In genomic region chr11:96694774-96695173, GRCm38 (mm10) we compare ENCODE assay signal across 20 mouse cellular contexts.
DNase-seq lines count a peak whose midpoint lies in the region; ATAC-seq lines count a peak whose summit lies in the region.
"Had no signal": no experiment of that assay in that cellular context is flagged by ENCODE, and none has a peak within 500 bp of the region (broad histone marks: within the 10 kb centered on the region; RNA-seq: fewer than 3 reads in every experiment).

No protein-coding gene starts in this region.

- 41% methylated on average over 12 of the region's 12 CpGs for WGBS in kidney, embryonic 16.5 days
- whole genome bisulfite sequencing in hindbrain, embryonic 15.5 days = 33% methylated on average over 12 of the region's 12 CpGs
- WGBS in midbrain, embryonic 13.5 days = 27% methylated on average over 12 of the region's 12 CpGs
- WGBS in neural tube, embryonic 14.5 days = 30% methylated on average over 12 of the region's 12 CpGs

- no peak for ATAC-seq in kidney, embryonic 16.5 days (ENCODE audit: low FRiP score, low TSS enrichment)
- 0 out of 2 replicates have a peak, but pooled peaks have one; percentile 34 for ATAC-seq in hindbrain, embryonic 15.5 days (ENCODE audit: low FRiP score, low read depth)
- ATAC-seq in midbrain, embryonic 13.5 days = peak; percentile 58; the same call in 1 of the 2 replicates
- ATAC-seq in neural tube, embryonic 14.5 days (ENCODE audit: low read depth) = peak; percentile 68
- ATAC-seq in cerebellum, adult (ENCODE audit: insufficient number of reproducible peaks, low FRiP score, low TSS enrichment) = no peak
- ATAC-seq: intestine, embryonic 16.5 days had no signal

- no peaks in the 10 kb centered on the region for H3K27me3 ChIP-seq in kidney, embryonic 16.5 days (ENCODE audit: insufficient read depth, low read length)
- H3K27me3 ChIP-seq in hindbrain, embryonic 15.5 days = no peaks in the 10 kb centered on the region
- H3K27me3 ChIP-seq in midbrain, embryonic 13.5 days = no peaks in the 10 kb centered on the region
- H3K27me3 ChIP-seq in neural tube, embryonic 14.5 days (ENCODE audit: control insufficient read depth, insufficient read depth, low read length) = no peaks in the 10 kb centered on the region
- H3K27me3 ChIP-seq: liver, embryonic 13.5 days had no signal

- H3K9ac ChIP-seq in kidney, embryonic 16.5 days (replicated peaks; ENCODE audit: low read length) = no peak overlapping the region
- H3K9ac ChIP-seq in hindbrain, embryonic 15.5 days = no peak overlapping the region
- H3K9ac ChIP-seq in midbrain, embryonic 13.5 days (replicated peaks) = no peak overlapping the region
- no peak overlapping the region for H3K9ac ChIP-seq in neural tube, embryonic 14.5 days (replicated peaks; ENCODE audit: low read depth, low read length)
- H3K9ac ChIP-seq: heart, embryonic 13.5 days; limb, embryonic 13.5 days; liver, embryonic 13.5 days; lung, embryonic 14.5 days had no signal

- peaks cover 16% of the 10 kb centered on the region; the same call in 1 of the 2 replicates for H3K4me1 ChIP-seq in kidney, embryonic 16.5 days (ENCODE audit: insufficient read depth, low read length)
- H3K4me1 ChIP-seq in hindbrain, embryonic 15.5 days (replicated peaks) = peaks cover 24% of the 10 kb centered on the region
- peaks cover 24% of the 10 kb centered on the region for H3K4me1 ChIP-seq in midbrain, embryonic 13.5 days (replicated peaks)
- peaks cover 11% of the 10 kb centered on the region for H3K4me1 ChIP-seq in neural tube, embryonic 14.5 days (ENCODE audit: control insufficient read depth, insufficient read depth, low read length)
- H3K4me1 ChIP-seq: heart, embryonic 13.5 days; limb, embryonic 13.5 days; liver, embryonic 13.5 days had no signal

- H3K36me3 ChIP-seq in kidney, embryonic 16.5 days (ENCODE audit: insufficient read depth, low read length) = no peaks in the 10 kb centered on the region
- no peaks in the 10 kb centered on the region for H3K36me3 ChIP-seq in hindbrain, embryonic 15.5 days
- no peaks in the 10 kb centered on the region for H3K36me3 ChIP-seq in midbrain, embryonic 13.5 days
- H3K36me3 ChIP-seq in neural tube, embryonic 14.5 days (ENCODE audit: control insufficient read depth, insufficient read depth, low read length) = no peaks in the 10 kb centered on the region
- H3K36me3 ChIP-seq: G1E; heart, embryonic 13.5 days; limb, embryonic 13.5 days; liver, embryonic 13.5 days had no signal

- no peak overlapping the region for H3K4me2 ChIP-seq in kidney, embryonic 16.5 days (replicated peaks; ENCODE audit: low read depth, low read length)
- H3K4me2 ChIP-seq in hindbrain, embryonic 15.5 days = no peak overlapping the region
- H3K4me2 ChIP-seq in midbrain, embryonic 13.5 days (replicated peaks) = 0 out of 2 replicates have a peak overlapping the region, but pooled peaks have one; percentile 10
- no peak overlapping the region for H3K4me2 ChIP-seq in neural tube, embryonic 14.5 days (ENCODE audit: low read depth, low read length)
- H3K4me2 ChIP-seq: heart, embryonic 13.5 days; limb, embryonic 13.5 days; liver, embryonic 13.5 days; lung, embryonic 14.5 days had no signal

- no peak overlapping the region for H3K4me3 ChIP-seq in kidney, embryonic 16.5 days (ENCODE audit: low read length)
- H3K4me3 ChIP-seq in hindbrain, embryonic 15.5 days = no peak overlapping the region
- no peak overlapping the region for H3K4me3 ChIP-seq in midbrain, embryonic 13.5 days (replicated peaks)
- H3K4me3 ChIP-seq in neural tube, embryonic 14.5 days (ENCODE audit: low read depth, low read length) = no peak overlapping the region
- H3K4me3 ChIP-seq: heart, embryonic 13.5 days; limb, embryonic 13.5 days; liver, embryonic 13.5 days had no signal

- no peaks in the 10 kb centered on the region for H3K9me3 ChIP-seq in kidney, embryonic 16.5 days (ENCODE audit: low read length)
- H3K9me3 ChIP-seq in hindbrain, embryonic 15.5 days = no peaks in the 10 kb centered on the region
- H3K9me3 ChIP-seq in midbrain, embryonic 13.5 days = no peaks in the 10 kb centered on the region
- no peaks in the 10 kb centered on the region for H3K9me3 ChIP-seq in neural tube, embryonic 14.5 days (ENCODE audit: control insufficient read depth, low read length)
- H3K9me3 ChIP-seq: G1E; heart, embryonic 13.5 days; limb, embryonic 13.5 days; liver, embryonic 13.5 days had no signal

- H3K27ac ChIP-seq in kidney, embryonic 16.5 days (ENCODE audit: low read length) = 0 out of 2 replicates have a peak overlapping the region, but pooled peaks have one; percentile 5
- peak overlapping the region; percentile 42; the same call in 1 of the 2 replicates for H3K27ac ChIP-seq in hindbrain, embryonic 15.5 days (replicated peaks)
- H3K27ac ChIP-seq in midbrain, embryonic 13.5 days = no peak overlapping the region
- peak overlapping the region; percentile 63 for H3K27ac ChIP-seq in neural tube, embryonic 14.5 days (ENCODE audit: low read depth, low read length)
- H3K27ac ChIP-seq: heart, embryonic 13.5 days; limb, embryonic 13.5 days; liver, embryonic 13.5 days had no signal

- no peak for DNase-seq in kidney, postnatal 36 days
- DNase-seq in right cerebral cortex, postnatal 36 days (ENCODE audit: low spot score in 2 of 2) = no peak
- no peak for DNase-seq in layer of hippocampus, postnatal 14 days (ENCODE audit: low spot score in 2 of 2)
- DNase-seq: adrenal gland, postnatal 14 days; cerebellum, adult 11-12 months; cerebellum, postnatal 14 days; heart, adult 18-20 months; liver, embryonic 13.5 days; lung, embryonic 14.5 days; lung, postnatal 4 days; right cerebral cortex, postnatal 4 days had no signal

Comparison
In these comparisons a context has a peak if more than half of its experiments do, and no peak if none do; other contexts are left out.
1. ATAC-seq: peak in hindbrain, embryonic 15.5 days (single experiment), midbrain, embryonic 13.5 days (single experiment) and neural tube, embryonic 14.5 days (single experiment); none in kidney, embryonic 16.5 days (single experiment) and cerebellum, adult (single experiment).